Mouse (Mus musculus): Measurements from ENCODE around the gene Prps1l3.

Gene Prps1l3

GRCm38 (mm10) chr12:57243671-57244495 is 13.7 kb downstream of the Prps1l3 start:
- no peak for DNase-seq

GRCm38 (mm10) chr12:57258572-57258971 is 28.4 kb downstream of the Prps1l3 start:
- no peak for DNase-seq

- no peak for DNase-seq
Observed at GRCm38 (mm10) chr12:57275456-57275855, 45.2 kb downstream of the Prps1l3 start.

- DNase-seq, result peak; percentile 23 to 42
Observed at GRCm38 (mm10) chr12:57281155-57282114, 51.2 kb downstream of the Prps1l3 start.

- DNase-seq, result no peak
Observed at GRCm38 (mm10) chr12:57285303-57286059, 55.3 kb downstream of the Prps1l3 start.
